Mouse (Mus musculus): ENCODE data around the gene Fbxw7.
A peak's percentile ranks its signal among the peaks of the same experiment; 100 is the strongest.

Gene Fbxw7

GRCm38 (mm10) chr3:84949387-84949786, 134.3 kb downstream of the Fbxw7 start:
- no peak for DNase-seq (ENCODE audit: extremely low spot score, low spot score)

- no peak for DNase-seq (ENCODE audit: extremely low spot score, low spot score)
These were observed 136.6 kb downstream of the Fbxw7 start for GRCm38 (mm10) chr3:84951698-84952097.

- DNase-seq (ENCODE audit: extremely low spot score, low spot score) = peak; percentile 73
These were observed 137.1 kb downstream of the Fbxw7 start for GRCm38 (mm10) chr3:84952135-84952534.

DNA sequence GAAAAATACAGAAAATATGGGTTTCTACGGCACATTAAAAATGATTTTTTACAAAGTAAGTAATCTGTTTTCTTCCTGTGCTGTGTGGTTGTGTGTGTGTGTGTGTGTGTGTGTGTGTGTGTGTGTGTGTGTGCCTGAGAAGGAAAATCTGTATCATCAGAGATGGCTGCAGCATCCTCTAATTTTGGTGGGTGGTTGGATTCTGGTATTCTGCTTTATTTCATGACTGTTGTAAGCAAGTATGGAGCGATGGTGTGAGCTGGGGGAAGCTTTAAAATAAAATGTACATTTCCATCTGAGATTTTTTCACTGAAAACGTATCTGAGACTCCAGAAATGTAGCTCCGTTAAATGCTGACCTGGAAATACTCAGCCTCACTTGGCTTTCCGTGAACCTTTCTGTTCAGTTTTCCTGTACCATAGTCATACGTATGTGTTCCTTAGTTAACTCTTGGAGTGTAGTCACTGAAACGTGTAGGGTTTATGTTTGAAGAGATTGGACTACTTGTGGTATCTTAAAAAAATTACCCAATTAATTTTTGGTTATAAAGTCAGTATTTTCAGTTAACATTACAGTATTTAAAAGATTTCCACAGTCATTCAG, 137.6 kb downstream of the Fbxw7 start:
- no peak for DNase-seq (ENCODE audit: extremely low spot score, low spot score)

DNA sequence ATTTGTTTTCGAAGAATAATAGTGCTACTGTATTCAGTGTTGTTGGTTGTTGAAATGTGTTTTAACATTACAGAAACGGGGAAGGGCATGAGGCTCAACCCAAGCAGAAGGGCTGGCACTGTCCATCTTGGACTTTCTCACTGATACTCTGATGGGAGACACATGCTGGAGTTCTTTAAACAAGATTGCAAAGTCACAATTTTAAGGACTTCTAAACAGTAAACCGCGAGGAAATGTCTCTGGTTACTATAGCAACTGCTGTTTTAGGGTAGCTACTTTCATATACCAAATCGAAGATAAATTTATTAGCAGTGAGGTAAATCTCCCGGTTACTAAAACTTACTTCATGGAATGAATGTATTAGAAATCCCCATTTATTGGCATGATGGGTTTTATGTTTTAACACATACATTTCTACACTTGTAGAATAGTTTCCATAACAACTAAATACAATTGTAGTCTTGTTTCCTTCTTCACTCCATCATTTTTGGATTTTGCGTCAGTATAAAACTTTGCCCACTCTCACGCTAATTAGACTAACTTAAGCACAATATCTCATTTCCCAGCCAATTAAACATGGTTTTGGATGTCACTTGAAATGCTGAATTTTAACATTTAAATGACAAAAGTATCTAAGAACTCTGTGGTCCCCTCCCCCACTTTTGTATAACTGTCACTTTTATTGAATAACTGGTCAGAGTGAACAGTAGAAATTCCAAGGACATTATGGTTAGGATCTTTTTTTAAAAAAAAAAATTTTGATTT, 140.1 kb downstream of the Fbxw7 start:
- DNase-seq (ENCODE audit: extremely low spot score, low spot score) = no peak

DNA sequence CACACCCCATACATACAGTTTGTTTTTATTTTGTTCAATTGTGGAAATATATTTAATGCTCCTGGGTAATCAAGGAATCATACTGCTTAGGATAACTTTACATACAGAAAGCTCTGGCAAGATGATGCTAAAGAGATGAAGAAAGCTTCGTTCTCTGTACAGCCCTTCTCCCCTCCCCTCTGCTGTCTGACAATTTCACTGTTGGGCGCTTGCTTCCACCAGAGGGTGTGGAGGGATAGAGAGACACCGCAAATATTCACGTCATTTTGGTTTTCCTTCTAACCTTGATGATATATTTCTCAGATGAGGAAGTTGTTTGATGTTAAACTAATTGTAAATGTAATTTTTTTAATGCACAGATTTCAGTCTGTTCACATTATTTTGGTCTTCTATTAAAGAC, 140.8 kb downstream of the Fbxw7 start:
- DNase-seq (ENCODE audit: extremely low spot score, low spot score) = no peak

DNA sequence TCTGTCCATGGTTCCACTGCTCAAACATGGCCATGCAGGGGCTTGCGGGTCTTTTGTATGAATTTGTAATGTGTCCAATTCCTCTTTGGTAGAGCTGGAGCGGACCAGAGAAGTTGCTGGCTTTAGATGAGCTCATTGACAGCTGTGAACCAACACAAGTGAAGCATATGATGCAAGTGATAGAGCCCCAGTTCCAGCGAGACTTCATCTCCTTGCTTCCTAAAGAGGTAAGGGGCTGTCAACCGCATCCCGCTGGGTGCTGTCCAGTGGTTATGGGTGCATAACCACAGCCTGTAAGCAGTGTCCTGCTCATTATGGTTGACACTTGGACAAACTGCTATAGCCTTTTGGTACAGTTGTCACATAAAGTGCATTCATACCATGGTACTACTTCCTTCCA, 150.1 kb downstream of the Fbxw7 start:
- DNase-seq (ENCODE audit: extremely low spot score, low spot score) = no peak

DNA sequence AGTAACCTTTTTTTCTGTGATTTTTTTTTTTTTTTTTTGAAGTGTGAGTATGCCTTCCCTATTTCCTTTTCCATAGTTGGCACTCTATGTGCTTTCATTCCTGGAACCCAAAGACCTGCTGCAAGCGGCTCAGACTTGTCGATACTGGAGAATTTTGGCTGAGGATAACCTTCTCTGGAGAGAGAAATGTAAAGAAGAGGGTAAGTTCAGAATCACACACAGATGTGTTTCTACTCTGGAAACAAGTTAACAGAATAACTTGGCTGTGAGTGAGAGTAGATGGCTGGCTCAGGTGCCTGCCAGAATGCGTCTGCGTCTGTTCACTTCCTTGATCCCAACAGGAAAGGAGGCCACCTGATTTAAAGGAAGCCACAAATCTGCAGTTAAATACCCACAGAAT, 152.3 kb downstream of the Fbxw7 start:
- no peak for DNase-seq (ENCODE audit: extremely low spot score, low spot score)

- DNase-seq (ENCODE audit: extremely low spot score, low spot score) = no peak
These were observed 156.5 kb downstream of the Fbxw7 start for GRCm38 (mm10) chr3:84971561-84971960.

DNA sequence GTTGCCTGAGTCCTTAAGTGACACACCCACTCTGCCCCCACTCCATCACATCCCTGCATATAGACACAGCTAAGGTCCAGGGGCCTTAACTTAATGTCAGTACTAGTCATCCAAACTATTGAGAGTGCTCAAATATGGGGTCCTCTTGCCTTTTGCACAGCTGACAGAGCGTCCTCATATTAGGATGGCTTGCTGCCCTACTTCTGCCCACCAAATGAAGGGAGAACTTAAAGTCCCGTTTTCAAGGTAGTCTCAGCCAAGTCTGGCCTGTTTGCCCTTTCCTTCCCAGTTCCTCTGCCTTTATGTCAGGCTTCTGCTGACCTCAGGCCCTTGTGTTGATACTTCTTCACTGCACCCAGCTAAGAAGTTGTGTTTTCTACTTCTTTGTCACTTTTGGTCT, 157.8 kb downstream of the Fbxw7 start:
- DNase-seq (ENCODE audit: extremely low spot score, low spot score) = no peak

GRCm38 (mm10) chr3:84974193-84974592, 159.1 kb downstream of the Fbxw7 start:
- DNase-seq (ENCODE audit: extremely low spot score, low spot score) = no peak

GRCm38 (mm10) chr3:84978676-84979075, 163.6 kb downstream of the Fbxw7 start:
- DNase-seq (ENCODE audit: extremely low spot score, low spot score) = no peak

DNA sequence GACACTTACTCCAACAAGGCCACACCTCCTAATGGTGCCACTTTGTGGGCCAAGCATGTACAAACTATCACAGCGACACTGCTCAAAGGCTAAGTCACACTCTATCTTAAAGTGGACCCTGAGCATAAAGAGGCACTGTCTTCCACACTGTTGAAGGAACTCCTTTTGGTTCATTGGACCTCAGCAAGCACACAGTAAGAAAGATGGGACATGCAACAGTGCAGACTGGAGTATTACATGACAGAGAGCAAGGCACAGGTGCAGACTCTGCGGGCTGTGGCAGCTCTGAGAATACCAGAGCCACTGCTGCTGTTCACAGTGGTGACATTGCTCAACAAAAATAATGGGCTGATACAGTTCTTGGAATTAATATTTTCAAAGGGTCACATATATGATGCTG, 165.1 kb downstream of the Fbxw7 start:
- DNase-seq (ENCODE audit: extremely low spot score, low spot score) = no peak

GRCm38 (mm10) chr3:84982688-84983087, 167.6 kb downstream of the Fbxw7 start:
- no peak for DNase-seq (ENCODE audit: extremely low spot score, low spot score)

- no peak for DNase-seq (ENCODE audit: extremely low spot score, low spot score)
These were observed 170.1 kb downstream of the Fbxw7 start for GRCm38 (mm10) chr3:84985121-84985625.

DNA sequence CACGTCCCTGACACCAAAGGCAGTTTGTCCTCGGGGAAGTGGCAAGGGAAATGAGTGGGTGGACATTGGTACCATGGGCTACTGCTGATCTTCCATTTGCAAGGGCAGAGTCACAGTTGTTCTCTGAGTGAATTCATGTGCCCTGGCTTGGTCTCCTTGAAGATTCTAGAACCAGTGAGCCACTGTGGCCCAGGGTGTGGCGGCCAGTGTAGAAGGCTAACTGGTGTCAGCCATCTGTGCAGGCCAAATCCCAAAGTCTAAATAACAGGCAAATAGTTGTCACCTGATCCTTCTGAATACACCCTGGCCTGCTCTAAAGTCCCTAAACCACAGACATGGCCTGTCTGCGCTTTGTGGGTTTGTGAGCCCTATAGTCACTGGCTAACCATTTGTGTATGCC, 173.8 kb downstream of the Fbxw7 start:
- DNase-seq (ENCODE audit: extremely low spot score, low spot score) = no peak

DNA sequence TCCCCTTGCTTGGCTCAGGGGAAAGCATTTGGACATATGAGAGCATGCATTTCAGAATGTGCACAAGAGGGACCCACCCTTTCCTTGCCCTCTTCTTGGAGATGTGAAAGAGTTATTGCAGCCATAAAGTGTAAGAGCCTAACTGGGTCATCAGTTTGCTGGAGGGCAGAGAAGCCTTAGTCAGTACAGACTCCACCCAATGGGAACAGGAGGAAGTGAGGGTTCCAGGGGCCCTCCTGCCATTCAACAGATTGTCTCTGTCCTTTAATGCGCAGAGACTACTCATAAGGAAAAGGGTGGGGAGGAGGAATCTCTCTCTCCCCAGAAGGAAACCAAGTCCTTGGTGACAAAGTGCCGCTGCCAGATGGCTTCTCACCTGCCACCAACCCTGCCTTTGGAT, 190.2 kb downstream of the Fbxw7 start:
- DNase-seq (ENCODE audit: extremely low spot score, low spot score) = no peak

DNA sequence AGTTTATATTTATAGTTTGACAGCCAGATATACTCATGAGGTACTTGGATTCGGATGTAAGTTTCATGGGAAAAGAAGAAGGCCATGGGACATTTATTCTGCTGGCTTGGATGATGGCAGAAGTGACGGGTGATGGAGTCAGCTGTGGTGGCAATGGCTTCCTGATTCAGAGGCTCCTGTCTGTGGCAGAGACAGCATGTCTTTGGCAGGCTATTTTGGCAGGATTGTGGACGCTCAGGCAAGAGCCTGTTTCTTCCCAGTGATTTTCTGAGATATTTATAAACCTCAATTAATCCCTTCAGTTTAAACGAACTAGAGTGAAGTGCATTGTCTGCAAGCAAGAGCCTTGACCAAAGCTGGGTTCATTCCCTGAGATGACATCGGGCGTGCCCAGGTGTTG, 197.8 kb downstream of the Fbxw7 start:
- no peak for DNase-seq (ENCODE audit: extremely low spot score, low spot score)

GRCm38 (mm10) chr3:85015667-85016066, 200.6 kb downstream of the Fbxw7 start:
- DNase-seq (ENCODE audit: extremely low spot score, low spot score) = no peak

DNA sequence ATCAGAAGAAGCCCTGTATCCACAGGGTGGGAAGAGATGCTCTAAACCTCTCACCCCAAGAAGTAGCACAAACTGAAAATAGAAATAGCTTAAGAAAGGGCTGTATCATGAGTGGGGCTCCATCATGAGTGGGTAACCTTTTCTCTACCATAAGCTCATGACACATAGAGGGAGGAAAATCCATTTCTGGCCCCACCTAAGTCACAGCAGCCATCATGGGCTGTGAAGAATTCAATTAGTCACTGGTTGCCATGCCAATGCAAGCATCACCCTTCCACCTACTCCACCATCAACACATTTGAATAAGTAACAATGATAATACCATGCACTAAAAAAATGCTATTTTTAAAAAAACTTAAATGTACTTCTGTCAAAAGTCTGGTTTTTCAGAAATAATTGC, 205.1 kb downstream of the Fbxw7 start:
- no peak for DNase-seq (ENCODE audit: extremely low spot score, low spot score)

DNA sequence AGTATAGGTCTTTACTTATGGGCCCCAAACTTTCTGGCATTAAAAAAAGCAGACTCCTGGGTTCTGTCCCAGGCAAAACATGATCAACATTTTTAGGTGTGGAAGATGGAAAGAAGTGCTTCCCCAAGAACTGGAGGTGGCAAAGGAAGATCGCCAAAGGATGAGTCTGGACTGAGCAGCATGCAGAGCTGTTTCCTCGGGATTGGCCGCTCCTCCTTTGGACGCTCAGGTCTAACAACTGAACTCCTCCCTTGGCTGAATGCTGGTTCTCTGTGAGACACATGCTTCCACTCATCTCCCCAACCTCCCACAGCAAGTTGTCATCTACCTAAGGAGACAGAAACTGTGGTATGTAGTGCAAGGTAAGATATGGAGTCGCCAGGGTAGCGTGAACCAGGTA, 206.7 kb downstream of the Fbxw7 start:
- DNase-seq (ENCODE audit: extremely low spot score, low spot score) = no peak

GRCm38 (mm10) chr3:85022800-85023199, 207.7 kb downstream of the Fbxw7 start:
- DNase-seq (ENCODE audit: extremely low spot score, low spot score) = no peak

- no peak for DNase-seq (ENCODE audit: extremely low spot score, low spot score)
These were observed 209.2 kb downstream of the Fbxw7 start for GRCm38 (mm10) chr3:85024237-85024636.
